Mouse (Mus musculus): ENCODE measurements around the gene Rangrf. TPM values are rescaled to one million over a fixed set of nuclear protein-coding genes. Genes with fewer than 3 reads are reported as not detected.

Gene Rangrf
- 182 and 207 TPM in 2 replicates for total RNA-seq (2012; rRNA removed)
- polyA plus RNA-seq (2012; ENCODE audit: insufficient read depth in 1 of 2, insufficient read length in 2 of 2, low read depth in 1 of 2, low replicate concordance in 2 of 2, missing spikeins in 1 of 2), result 100 to 1,000 TPM in 1 of 2 experiments, not detected in 1; 159 TPM

DNA sequence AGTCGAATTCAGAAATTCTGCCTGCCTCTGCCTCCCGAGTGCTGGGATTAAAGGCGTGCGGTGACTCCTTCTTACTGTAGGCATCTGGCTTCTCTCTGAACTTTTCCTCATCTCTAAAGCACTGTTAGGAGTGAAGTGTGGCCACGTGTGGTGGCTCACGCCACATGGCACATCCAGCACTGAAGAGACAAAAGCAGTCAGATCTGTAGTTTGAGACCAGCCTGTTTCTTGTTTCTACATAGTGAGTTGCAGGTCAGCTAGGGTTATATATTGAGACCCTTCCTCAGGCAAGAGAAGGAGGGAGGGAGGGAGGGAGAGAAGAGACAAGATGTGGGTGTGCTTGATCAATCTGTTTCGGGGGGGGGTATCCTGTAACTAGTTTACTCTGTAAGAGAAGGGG lies at the start of gene Rangrf:
Gene Rangrf (minus strand): TSS at position 101 of the 400 bp plus-strand sequence.
- peak within 1 kb of the TSS; percentile 75 to 76 for H3K4me3 ChIP-seq (ENCODE audit: control insufficient read depth in 1 of 2, insufficient read depth in 1 of 2, low read depth in 2 of 2, low read length in 2 of 2)
- H3K36me3 ChIP-seq (ENCODE audit: control insufficient read depth in 1 of 2, insufficient read depth in 2 of 2, low read length in 2 of 2), result peaks cover 0 to 10% of the 10 kb centered on the region in 2 experiments; a peak in 2 of 4 replicates
- H3K4me1 ChIP-seq (ENCODE audit: control insufficient read depth in 1 of 2, insufficient read depth in 2 of 2, low read length in 2 of 2), result peaks cover 6 to 15% of the 10 kb centered on the region in 2 experiments

DNA sequence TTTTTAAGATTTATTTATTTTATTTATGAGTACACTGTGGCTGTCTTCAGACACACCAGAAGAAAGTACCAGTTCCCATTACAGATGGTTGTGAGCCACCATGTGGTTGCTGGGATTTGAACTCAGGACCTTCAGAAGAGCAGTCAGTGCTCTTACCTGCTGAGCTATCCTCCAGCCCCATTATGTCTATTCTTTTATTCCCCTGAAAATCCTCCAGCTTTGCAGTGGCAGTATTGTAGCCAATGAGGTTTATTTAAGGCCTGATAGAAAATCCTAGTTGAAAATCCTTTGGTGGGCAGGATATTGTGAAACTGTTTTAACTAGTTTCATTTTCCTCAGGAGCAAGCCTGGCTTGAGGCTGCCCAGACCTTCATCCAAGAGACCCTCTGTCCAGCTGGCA lies 45.7 kb upstream of the Rangrf start:
- Histone ChIP-seq H3K9me3 (replicated peaks; ENCODE audit: insufficient read depth, low read length) (no peaks in the 10 kb centered on the region), H3K4me1 (ENCODE audit: control insufficient read depth in 1 of 2, insufficient read depth in 2 of 2, low read length in 2 of 2) (peaks cover 2 to 11% of the 10 kb centered on the region in 2 experiments; a peak in 3 of 4 replicates), H3K36me3 (ENCODE audit: control insufficient read depth in 1 of 2, insufficient read depth in 2 of 2, low read length in 2 of 2) (peaks cover 7% of the 10 kb centered on the region in 2 experiments; a peak in 3 of 4 replicates), H3K27me3 (ENCODE audit: control insufficient read depth in 1 of 2, insufficient read depth in 2 of 2, low read length in 2 of 2) (no peaks in the 10 kb centered on the region), H3K27ac (ENCODE audit: control insufficient read depth, low read depth, low read length) (no peak overlapping the region), H3K79me2 (ENCODE audit: control insufficient read depth, insufficient read depth, low read length, poor library complexity) (peaks cover 13% of the 10 kb centered on the region), H3K9ac (ENCODE audit: control insufficient read depth, low read depth, low read length, poor library complexity, severe bottlenecking) (no peak overlapping the region), H3K4me3 (ENCODE audit: control insufficient read depth in 1 of 2, insufficient read depth in 1 of 2, low read depth in 2 of 2, low read length in 2 of 2) (no peak overlapping the region)
- TF ChIP-seq UBTF (IDR thresholded peaks at IDR 0.05; ENCODE audit: borderline replicate concordance, insufficient read depth, low read depth, low read length) (no peak), TBP (IDR thresholded peaks at IDR 0.05; ENCODE audit: low read depth, low read length) (peak; percentile 90), NRF1 (IDR thresholded peaks at IDR 0.05; ENCODE audit: insufficient read depth, low read depth, low read length, poor library complexity, severe bottlenecking) (no peak)
- no peak for DNase-seq (ENCODE audit: low read depth, low spot score)

More for the DNA sequence above, at the start of gene Rangrf:
- no peaks in the 10 kb centered on the region; the same call in 1 of the 2 replicates for H3K79me2 ChIP-seq (ENCODE audit: control insufficient read depth, insufficient read depth, low read length, poor library complexity)
- TF ChIP-seq USF2 (IDR thresholded peaks at IDR 0.05; ENCODE audit: borderline replicate concordance in 1 of 2, insufficient read depth in 1 of 2, low read depth in 1 of 2, low read length in 2 of 2), result no peak
- no peak for TF ChIP-seq ELF1 (IDR thresholded peaks at IDR 0.05; ENCODE audit: low read depth, low read length)
- no peak for TF ChIP-seq EP300 (IDR thresholded peaks at IDR 0.05; ENCODE audit: low read depth in 1 of 2, low read length in 2 of 2)
- TF ChIP-seq HCFC1 (IDR thresholded peaks at IDR 0.05; ENCODE audit: low read depth, low read length), result no peak
- no peak for TF ChIP-seq MAX (IDR thresholded peaks at IDR 0.05; ENCODE audit: low read length)
- TF ChIP-seq JUND (IDR thresholded peaks at IDR 0.05; ENCODE audit: low read depth, low read length), result no peak
- no peak for TF ChIP-seq KAT2A (conservative IDR thresholded peaks at IDR 0.05; ENCODE audit: low read depth, low read length)
- no peak for TF ChIP-seq NELFE (IDR thresholded peaks at IDR 0.05; ENCODE audit: low read depth, low read length)
- TF ChIP-seq CHD1 (IDR thresholded peaks at IDR 0.05; ENCODE audit: low read depth, low read length), result no peak
- no peak for TF ChIP-seq RCOR1 (IDR thresholded peaks at IDR 0.05; ENCODE audit: low read depth, low read length)
- no peak for TF ChIP-seq MAFK (IDR thresholded peaks at IDR 0.05; ENCODE audit: borderline replicate concordance, low read depth, low read length)
- peak within 1 kb of the TSS; percentile 59 for H3K9ac ChIP-seq (ENCODE audit: control insufficient read depth, low read depth, low read length, poor library complexity, severe bottlenecking)
- no peak within 1 kb of the TSS for H3K27ac ChIP-seq (ENCODE audit: control insufficient read depth, low read depth, low read length)
- no peaks in the 10 kb centered on the region for H3K9me3 ChIP-seq (replicated peaks; ENCODE audit: insufficient read depth, low read length)
- DNase-seq (ENCODE audit: low read depth, low spot score), result no peak
- no peaks in the 10 kb centered on the region for H3K27me3 ChIP-seq (ENCODE audit: control insufficient read depth in 1 of 2, insufficient read depth in 2 of 2, low read length in 2 of 2)
